Mouse (Mus musculus) midbrain, embryonic 11.5 days (tissue): ENCODE measurements around the gene Crlf1. TPM values are rescaled to one million over a fixed set of nuclear protein-coding genes. Genes with fewer than 3 reads are reported as not detected.

Experiments
- ATAC-seq: fragments of 200-750 bp; cut with Nextera tagmentation; 2 replicates; pipeline ENCODE4 v1.8.0; 2017; ENCODE audit warnings: moderate TSS enrichment, moderate library complexity; ENCODE audit not compliant: low FRiP score
- DNase-seq: peaks from one replicate; pipeline ENCODE4 v3.0.0; 2015; ENCODE audit warnings: low spot score; ENCODE audit errors: missing footprints
- H3K27ac ChIP-seq: fragments of 300-500 bp; sonication (generic); 2 replicates; pipeline ENCODE4 v1.5.1; 2014; ENCODE audit warnings: low read depth, low read length
- H3K27me3 ChIP-seq: fragments of 300-500 bp; sonication (generic); 2 replicates; pipeline ENCODE4 v1.6.1; 2014; ENCODE audit warnings: mild to moderate bottlenecking, low read length, moderate library complexity, mixed read lengths; ENCODE audit not compliant: control insufficient read depth, insufficient read depth
- H3K36me3 ChIP-seq: fragments of 300-500 bp; sonication (generic); 2 replicates; pipeline ENCODE4 v1.6.1; 2014; ENCODE audit warnings: mild to moderate bottlenecking, low read length, moderate library complexity, mixed read lengths; ENCODE audit not compliant: control insufficient read depth, insufficient read depth
- H3K4me1 ChIP-seq: fragments of 300-500 bp; sonication (generic); 2 replicates; pipeline ENCODE4 v1.6.1; 2014; ENCODE audit warnings: low read length; ENCODE audit not compliant: control insufficient read depth, insufficient read depth
- H3K4me2 ChIP-seq: fragments of 300-500 bp; sonication (generic); 2 replicates; pipeline ENCODE4 v1.6.1; 2014; ENCODE audit warnings: mild to moderate bottlenecking, moderate library complexity
- H3K4me3 ChIP-seq: fragments of 300-500 bp; sonication (generic); 2 replicates; pipeline ENCODE4 v1.5.1; 2014; ENCODE audit warnings: low read depth, low read length
- H3K9ac ChIP-seq: fragments of 300-500 bp; sonication (generic); 2 replicates; pipeline ENCODE4 v1.6.1; 2014; ENCODE audit warnings: low read length
- H3K9me3 ChIP-seq: fragments of 300-500 bp; sonication (generic); 2 replicates; pipeline ENCODE4 v1.6.1; 2016; ENCODE audit warnings: low read length; ENCODE audit not compliant: control insufficient read depth
- WGBS: fragments of 180-500 bp; shearing (Covaris S2); extraction: QIAGEN DNeasy Blood & Tissue Kit; methylation state at CpG from one replicate; pipeline ENCODE4 v1.1.7; 2014; 5-methylcytosine and 5-hydroxymethylcytosine counted together
- polyA plus RNA-seq: library from polyadenylated mRNA; unstranded; fragments of >200 nt; fragmentation: Nextera tagmentation; extraction: Ambion mirVana; gene quantifications from 2 replicates; pipeline ENCODE4 v1.2.1, GENCODE M21; 2014

Gene Crlf1
- polyA plus RNA-seq, 1 experiment from 2014 or later: 0.23 TPM

GRCm38 (mm10) chr8:70534281-70534680 lies 41.3 kb downstream of the Crlf1 start:
- H3K36me3 ChIP-seq: peaks cover 21% of the 10 kb centered on the region; the same call in 1 of the 2 replicates
- no peak overlapping the region for H3K9ac ChIP-seq
- H3K4me2 ChIP-seq: no peak overlapping the region
- H3K27ac ChIP-seq: no peak overlapping the region
- DNase-seq (no peak), ATAC-seq (no peak)
- no peaks in the 10 kb centered on the region for H3K27me3 ChIP-seq
- H3K4me1 ChIP-seq: peaks cover 6% of the 10 kb centered on the region
- H3K4me3 ChIP-seq: no peak overlapping the region
- WGBS: 94% methylated on average over 12 of the region's 12 CpGs
- no peaks in the 10 kb centered on the region for H3K9me3 ChIP-seq

GRCm38 (mm10) chr8:70535221-70535620 lies 42.3 kb downstream of the Crlf1 start:
- no peak overlapping the region for H3K9ac ChIP-seq
- H3K9me3 ChIP-seq: no peaks in the 10 kb centered on the region
- WGBS: 93% methylated on average over 3 of the region's 3 CpGs
- DNase-seq (no peak), ATAC-seq (no peak)
- H3K27me3 ChIP-seq: no peaks in the 10 kb centered on the region
- H3K27ac ChIP-seq: no peak overlapping the region
- no peak overlapping the region for H3K4me3 ChIP-seq
- peaks cover 9% of the 10 kb centered on the region for H3K4me1 ChIP-seq
- peaks cover 19% of the 10 kb centered on the region; the same call in 1 of the 2 replicates for H3K36me3 ChIP-seq
- H3K4me2 ChIP-seq: no peak overlapping the region

- Histone ChIP-seq H3K4me2 (no peak overlapping the region), H3K27me3 (no peaks in the 10 kb centered on the region), H3K9ac (no peak overlapping the region), H3K4me3 (no peak overlapping the region), H3K4me1 (peaks cover 14% of the 10 kb centered on the region), H3K9me3 (no peaks in the 10 kb centered on the region), H3K36me3 (peaks cover 19% of the 10 kb centered on the region; the same call in 1 of the 2 replicates), H3K27ac (no peak overlapping the region)
- ATAC-seq (no peak), DNase-seq (no peak)
- 90% methylated on average over 2 of the region's 2 CpGs for WGBS
These were observed 42.7 kb downstream of the Crlf1 start for GRCm38 (mm10) chr8:70535701-70536100.

DNA sequence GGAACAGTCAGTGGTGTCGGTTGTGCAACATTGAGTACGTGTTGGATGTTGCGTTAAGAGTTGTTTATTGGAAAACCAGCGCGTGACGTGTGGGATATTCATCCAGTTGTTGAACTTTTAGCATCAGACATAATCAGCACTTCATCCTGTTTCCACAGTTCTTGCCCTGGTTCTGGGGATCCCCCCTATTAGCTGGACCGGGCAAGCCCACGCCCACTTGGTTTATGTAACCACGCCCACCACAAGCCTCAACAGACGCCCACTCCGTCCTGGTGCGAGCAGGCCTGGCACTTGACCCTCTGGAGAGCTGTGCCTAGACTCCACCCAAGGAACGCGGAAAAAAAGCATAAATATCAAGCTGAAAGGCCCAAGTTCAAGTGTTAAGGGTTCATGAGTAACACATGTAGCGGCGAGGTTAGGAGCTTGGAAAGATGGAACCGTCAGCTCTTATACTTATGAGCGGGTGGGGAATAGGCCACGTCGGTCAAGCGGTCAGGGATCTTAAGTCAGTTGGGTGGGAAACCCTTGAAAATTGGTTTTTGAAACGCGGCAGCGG lies 45.1 kb downstream of the Crlf1 start:
- Histone ChIP-seq H3K27me3 (no peaks in the 10 kb centered on the region), H3K9me3 (no peaks in the 10 kb centered on the region), H3K27ac (peak overlapping the region; percentile 88; the same call in 1 of the 2 replicates), H3K4me2 (peak overlapping the region; percentile 91), H3K9ac (peak overlapping the region; percentile 90), H3K4me1 (peaks cover 20% of the 10 kb centered on the region), H3K4me3 (peak overlapping the region; percentile 78), H3K36me3 (peaks cover 8% of the 10 kb centered on the region; the same call in 1 of the 2 replicates)
- 16% methylated on average over 24 of the region's 24 CpGs for WGBS
- DNase-seq (no peak), ATAC-seq (peak; percentile 26)

DNA sequence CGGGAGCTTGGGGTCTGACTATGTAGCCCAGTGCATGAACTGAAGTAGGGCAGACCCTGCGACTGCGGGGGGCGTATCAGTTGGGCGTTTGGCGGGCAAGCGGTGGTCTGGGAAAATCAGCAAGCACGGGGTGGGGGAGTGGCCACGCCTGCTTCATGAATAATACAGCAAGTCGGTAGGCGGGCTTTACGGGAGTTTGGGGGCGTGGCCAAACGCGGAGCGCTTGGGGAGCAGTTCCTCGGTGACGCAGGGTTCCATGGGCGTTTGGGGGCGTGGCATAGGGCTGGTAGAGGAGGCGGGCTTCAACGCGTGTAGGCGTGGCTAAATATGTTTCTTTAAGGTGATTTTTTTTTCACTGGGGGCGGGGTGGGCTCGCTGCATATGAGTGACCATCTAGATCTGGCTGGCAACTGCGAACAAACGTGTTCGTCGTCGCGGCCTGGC lies 45.7 kb downstream of the Crlf1 start:
- peaks cover 20% of the 10 kb centered on the region for H3K4me1 ChIP-seq
- no peaks in the 10 kb centered on the region for H3K27me3 ChIP-seq
- ATAC-seq: peak; percentile 83

GRCm38 (mm10) chr8:70539077-70539813 lies 46.3 kb downstream of the Crlf1 start, which contains the start of gene Ell:
Gene Ell (plus strand): TSS chr8:70539457.
- Histone ChIP-seq H3K9ac (peak within 1 kb of the TSS; percentile 90), H3K4me3 (peak within 1 kb of the TSS; percentile 78), H3K4me2 (peak within 1 kb of the TSS; percentile 91), H3K27me3 (no peaks in the 10 kb centered on the region), H3K36me3 (peaks cover 8% of the 10 kb centered on the region; the same call in 1 of the 2 replicates), H3K4me1 (peaks cover 20% of the 10 kb centered on the region), H3K27ac (peak within 1 kb of the TSS; percentile 88), H3K9me3 (no peaks in the 10 kb centered on the region)
- DNase-seq: peak; percentile 100
- peak; percentile 87 for ATAC-seq
- WGBS: under 1% methylated on average over 58 of the region's 58 CpGs

More for the DNA sequence above, 45.7 kb downstream of the Crlf1 start:
- no peaks in the 10 kb centered on the region for H3K9me3 ChIP-seq
- H3K36me3 ChIP-seq: peaks cover 8% of the 10 kb centered on the region; the same call in 1 of the 2 replicates
- peak overlapping the region; percentile 78 for H3K4me3 ChIP-seq
- peak overlapping the region; percentile 90 for H3K9ac ChIP-seq
- under 1% methylated on average over 32 of the region's 32 CpGs for WGBS
- peak overlapping the region; percentile 91 for H3K4me2 ChIP-seq
- H3K27ac ChIP-seq: peak overlapping the region; percentile 88
- DNase-seq: peak; percentile 100

DNA sequence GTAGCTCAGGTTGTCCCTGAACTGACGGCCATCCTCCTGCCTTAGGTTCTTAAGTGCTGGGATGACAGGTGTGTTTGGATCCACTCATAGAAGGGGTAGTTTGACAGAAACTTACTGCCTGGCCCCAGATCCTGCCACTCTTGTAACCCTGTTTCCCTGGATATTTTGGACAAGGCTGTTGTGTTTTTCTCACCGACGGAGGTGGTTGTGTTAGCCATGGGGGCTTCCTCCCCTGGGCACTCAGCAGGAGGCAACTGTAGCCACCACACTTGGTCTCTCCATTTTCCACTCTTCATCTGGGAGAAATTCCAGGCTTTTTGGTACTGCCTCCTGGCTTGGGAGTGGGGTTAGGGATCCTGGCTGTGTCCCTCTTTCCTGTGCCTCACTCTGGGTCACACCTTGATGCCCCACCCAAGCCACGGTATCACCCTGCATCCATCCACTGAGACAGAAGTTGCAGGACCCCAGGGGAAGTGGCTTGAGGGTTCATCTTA lies 47.1 kb downstream of the Crlf1 start:
- Histone ChIP-seq H3K9me3 (no peaks in the 10 kb centered on the region), H3K4me1 (peaks cover 20% of the 10 kb centered on the region), H3K4me2 (peak overlapping the region; percentile 91), H3K27me3 (no peaks in the 10 kb centered on the region), H3K4me3 (peak overlapping the region; percentile 78), H3K27ac (no peak overlapping the region), H3K9ac (peak overlapping the region; percentile 90), H3K36me3 (peaks cover 6% of the 10 kb centered on the region; the same call in 1 of the 2 replicates)
- 12% methylated on average over 4 of the region's 4 CpGs for WGBS
- ATAC-seq (no peak), DNase-seq (no peak)

GRCm38 (mm10) chr8:70540507-70541071 lies 47.6 kb downstream of the Crlf1 start:
- DNase-seq (no peak), ATAC-seq (no peak)
- Histone ChIP-seq H3K4me3 (peak overlapping the region; percentile 78), H3K9me3 (no peaks in the 10 kb centered on the region), H3K9ac (peak overlapping the region; percentile 90), H3K36me3 (peaks cover 3% of the 10 kb centered on the region; the same call in 1 of the 2 replicates), H3K4me1 (peaks cover 20% of the 10 kb centered on the region), H3K4me2 (peak overlapping the region; percentile 91), H3K27ac (no peak overlapping the region), H3K27me3 (no peaks in the 10 kb centered on the region)
- WGBS: 61% methylated on average over 7 of the region's 7 CpGs
